Mouse (Mus musculus) myocyte (in vitro differentiated cells): ENCODE data around the gene Fam122b. TPM values are rescaled to one million over a fixed set of nuclear protein-coding genes. Genes with fewer than 3 reads are reported as not detected.

Source experiments
- H3K27me3 ChIP-seq: one replicate; pipeline ENCODE4 v1.6.1; 2011; ENCODE audit not compliant: control insufficient read depth, insufficient read depth, insufficient read length
- H3K36me3 ChIP-seq: one replicate; pipeline ENCODE4 v1.6.1; 2011; ENCODE audit not compliant: control insufficient read depth, insufficient read depth
- H3K4me2 ChIP-seq: one replicate; pipeline ENCODE4 v1.6.1; 2011; ENCODE audit warnings: low read depth, control low read depth
- H3K4me3 ChIP-seq: one replicate; pipeline ENCODE4 v1.5.1; 2011; ENCODE audit warnings: mild to moderate bottlenecking, control low read depth, moderate library complexity
- H3K79me2 ChIP-seq: one replicate; pipeline ENCODE4 v1.6.1; 2011; ENCODE audit not compliant: control insufficient read depth, insufficient read depth
- H3ac ChIP-seq: one replicate; pipeline ENCODE4 v1.6.1; 2011; ENCODE audit not compliant: control insufficient read depth, insufficient read length
- CEBPB ChIP-seq: IDR thresholded peaks from 2 replicates; pipeline ENCODE4 v1.6.1; 2011; ENCODE audit warnings: mild to moderate bottlenecking, moderate library complexity; ENCODE audit not compliant: poor library complexity, insufficient read depth, severe bottlenecking
- E2F4 ChIP-seq: IDR thresholded peaks from one replicate; pipeline ENCODE4 v1.6.1; 2011; ENCODE audit warnings: mild to moderate bottlenecking, control low read depth, moderate library complexity; ENCODE audit not compliant: insufficient read depth
- MAX ChIP-seq: IDR thresholded peaks from one replicate; pipeline ENCODE4 v1.6.1; 2011; ENCODE audit warnings: low read depth, mild to moderate bottlenecking, control low read depth
- MYOD1 ChIP-seq, 3 experiments: IDR thresholded peaks; one replicate each; pipeline ENCODE4 v1.6.1; 2011; ENCODE audit warnings: control low read depth in 2 of 3, low read depth in 2 of 3, mild to moderate bottlenecking in 2 of 3, moderate library complexity in 1 of 3; ENCODE audit not compliant: insufficient read length in 2 of 3, control insufficient read depth in 1 of 3
- MYOG ChIP-seq, 3 experiments: IDR thresholded peaks; one replicate each; pipeline ENCODE4 v1.6.1; 2011; ENCODE audit warnings: control low read depth in 2 of 3, low read depth in 2 of 3, mild to moderate bottlenecking in 2 of 3; ENCODE audit not compliant: insufficient read length in 2 of 3, control insufficient read depth in 1 of 3, insufficient read depth in 1 of 3
- POLR2A ChIP-seq: IDR thresholded peaks from one replicate; pipeline ENCODE4 v1.6.1; 2011; ENCODE audit warnings: low read depth, mild to moderate bottlenecking, control low read depth, moderate library complexity; ENCODE audit not compliant: insufficient read length
- POLR2AphosphoS2 ChIP-seq: IDR thresholded peaks from one replicate; pipeline ENCODE4 v1.6.1; 2011; ENCODE audit warnings: low read depth, control low read depth; ENCODE audit not compliant: insufficient read length
- REST ChIP-seq: IDR thresholded peaks from one replicate; pipeline ENCODE4 v1.6.1; 2011; ENCODE audit warnings: mild to moderate bottlenecking, control low read depth, moderate library complexity; ENCODE audit not compliant: insufficient read depth, insufficient read length
- SRF ChIP-seq: IDR thresholded peaks from one replicate; pipeline ENCODE4 v1.6.1; 2011; ENCODE audit warnings: low read depth; ENCODE audit not compliant: control insufficient read depth, insufficient read length
- TCF12 ChIP-seq: IDR thresholded peaks from one replicate; pipeline ENCODE4 v1.6.1; 2011; ENCODE audit warnings: mild to moderate bottlenecking, control low read depth; ENCODE audit not compliant: poor library complexity, insufficient read depth, severe bottlenecking
- TCF3 ChIP-seq: IDR thresholded peaks from one replicate; pipeline ENCODE4 v1.6.1; 2011; ENCODE audit warnings: low read depth, control low read depth; ENCODE audit not compliant: insufficient read length
- USF1 ChIP-seq: IDR thresholded peaks from one replicate; pipeline ENCODE4 v1.6.1; 2011; ENCODE audit warnings: low read depth, mild to moderate bottlenecking, control low read depth, moderate library complexity
- polyA plus RNA-seq: library from polyadenylated mRNA; unstranded; fragments of >200 nt; fragmentation: generic; extraction: Trizol; gene quantifications from one replicate; pipeline ENCODE4 v1.2.1, GENCODE M21; 2012; ENCODE audit warnings: missing spikeins

The Fam122b gene
- polyA plus RNA-seq, 1 experiment, result 1.1 TPM

- no peak overlapping the region for H3K4me3 ChIP-seq
- no peak overlapping the region for H3K4me2 ChIP-seq
- no peaks in the 10 kb centered on the region for H3K36me3 ChIP-seq
- H3ac ChIP-seq, result no peak overlapping the region
- H3K27me3 ChIP-seq, result no peaks in the 10 kb centered on the region
- no peaks in the 10 kb centered on the region for H3K79me2 ChIP-seq
- TF ChIP-seq MYOG (IDR thresholded peaks at IDR 0.05; ENCODE audit: control insufficient read depth in 1 of 3, insufficient read depth in 1 of 3, insufficient read length in 2 of 3, low read depth in 2 of 3) (no peak), CEBPB (no peak), TCF12 (no peak), POLR2AphosphoS2 (no peak), USF1 (no peak), REST (no peak), POLR2A (no peak), MAX (no peak), E2F4 (no peak), MYOD1 (IDR thresholded peaks at IDR 0.05; ENCODE audit: control insufficient read depth in 1 of 3, insufficient read length in 2 of 3, low read depth in 2 of 3) (no peak), TCF3 (no peak), SRF (no peak)
Observed at GRCm38 (mm10) chrX:53201616-53202015, 68.0 kb downstream of the Fam122b start.

GRCm38 (mm10) chrX:53197681-53198080, 71.9 kb downstream of the Fam122b start:
- H3ac ChIP-seq, result no peak overlapping the region
- no peaks in the 10 kb centered on the region for H3K27me3 ChIP-seq
- H3K4me3 ChIP-seq, result no peak overlapping the region
- TF ChIP-seq SRF (no peak), MAX (no peak), POLR2A (no peak), MYOD1 (IDR thresholded peaks at IDR 0.05; ENCODE audit: control insufficient read depth in 1 of 3, insufficient read length in 2 of 3, low read depth in 2 of 3) (no peak), TCF3 (no peak), CEBPB (no peak), MYOG (IDR thresholded peaks at IDR 0.05; ENCODE audit: control insufficient read depth in 1 of 3, insufficient read depth in 1 of 3, insufficient read length in 2 of 3, low read depth in 2 of 3) (no peak), TCF12 (no peak), REST (no peak), POLR2AphosphoS2 (no peak), USF1 (no peak), E2F4 (no peak)
- no peaks in the 10 kb centered on the region for H3K36me3 ChIP-seq
- no peak overlapping the region for H3K4me2 ChIP-seq
- H3K79me2 ChIP-seq, result no peaks in the 10 kb centered on the region

- Histone ChIP-seq H3ac (no peak overlapping the region), H3K79me2 (no peaks in the 10 kb centered on the region), H3K4me3 (no peak overlapping the region), H3K4me2 (no peak overlapping the region), H3K36me3 (no peaks in the 10 kb centered on the region), H3K27me3 (no peaks in the 10 kb centered on the region)
- no peak for TF ChIP-seq POLR2A
Observed at GRCm38 (mm10) chrX:53196392-53196791, 73.2 kb downstream of the Fam122b start.

Other genes with a start within 250 kb of the Fam122b start
- 0.84 TPM for gene Plac1, start 29.7 kb downstream of the Fam122b start, polyA plus RNA-seq
- gene Fam122c, start 3.6 kb upstream of the Fam122b start, polyA plus RNA-seq, result not detected
- gene Mospd1, start 100.7 kb upstream of the Fam122b start, polyA plus RNA-seq, result 20.0 TPM
- not detected for gene Etd, start 165.1 kb upstream of the Fam122b start, polyA plus RNA-seq